Mouse (Mus musculus) spleen, postnatal 36 days (tissue): ENCODE data around the gene Amdhd2.

Experiments
- DNase-seq, 2 experiments: peaks; one replicate each; pipeline ENCODE4 v3.0.0; 2022; ENCODE audit warnings: low spot score in 2 of 2, mixed read lengths in 1 of 2

Gene Amdhd2

DNA sequence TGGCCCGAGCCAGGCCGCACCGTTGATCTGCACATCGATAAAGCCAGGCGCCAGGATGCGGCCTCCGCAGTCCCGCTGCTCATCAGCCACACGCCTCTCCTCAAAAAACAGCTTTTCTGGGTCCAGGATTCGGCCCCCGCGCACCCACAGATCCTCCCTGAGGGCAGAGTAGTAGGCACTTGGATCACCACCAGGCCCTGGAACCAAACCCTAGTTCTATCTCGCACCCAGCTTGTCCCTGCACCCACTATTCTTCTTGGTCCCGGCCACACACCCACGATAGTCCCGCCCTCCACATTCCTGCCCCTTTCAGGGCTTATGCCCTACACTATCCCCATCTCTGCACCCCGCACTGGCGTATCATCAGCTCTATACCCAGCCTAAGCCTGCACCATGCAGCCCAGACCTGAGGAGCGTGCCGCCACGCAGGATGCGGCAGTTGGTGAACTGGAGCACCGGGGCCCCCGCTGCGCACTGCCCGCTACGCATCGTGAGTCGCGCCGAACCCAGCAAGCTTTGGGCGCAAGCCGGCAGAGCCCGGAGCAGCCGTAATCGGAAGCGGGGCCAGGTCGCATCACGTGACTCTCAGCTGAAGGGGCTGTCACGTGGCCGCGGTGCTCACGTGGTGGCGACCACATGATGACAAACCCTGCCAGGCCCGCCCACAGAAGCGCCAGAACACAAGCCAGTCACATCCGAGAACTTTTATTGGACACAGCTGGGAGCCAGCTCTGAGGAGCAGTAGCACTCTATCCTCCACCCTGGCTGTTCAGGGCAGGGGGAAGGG, at the start of gene Amdhd2:
Gene Amdhd2 (minus strand): TSS at position 591 of the 787 bp plus-strand sequence.
- DNase-seq = peak; percentile 91 to 93

GRCm38 (mm10) chr17:24213186-24213585, 49.6 kb upstream of the Amdhd2 start:
- DNase-seq = no peak

- DNase-seq = no peak
These were observed 49.0 kb upstream of the Amdhd2 start for GRCm38 (mm10) chr17:24212441-24213018.

GRCm38 (mm10) chr17:24211631-24212440, 48.3 kb upstream of the Amdhd2 start:
- no peak for DNase-seq

GRCm38 (mm10) chr17:24210591-24210990, 47.0 kb upstream of the Amdhd2 start:
- no peak for DNase-seq

GRCm38 (mm10) chr17:24209916-24210240, 46.3 kb upstream of the Amdhd2 start:
- DNase-seq = no peak

DNA sequence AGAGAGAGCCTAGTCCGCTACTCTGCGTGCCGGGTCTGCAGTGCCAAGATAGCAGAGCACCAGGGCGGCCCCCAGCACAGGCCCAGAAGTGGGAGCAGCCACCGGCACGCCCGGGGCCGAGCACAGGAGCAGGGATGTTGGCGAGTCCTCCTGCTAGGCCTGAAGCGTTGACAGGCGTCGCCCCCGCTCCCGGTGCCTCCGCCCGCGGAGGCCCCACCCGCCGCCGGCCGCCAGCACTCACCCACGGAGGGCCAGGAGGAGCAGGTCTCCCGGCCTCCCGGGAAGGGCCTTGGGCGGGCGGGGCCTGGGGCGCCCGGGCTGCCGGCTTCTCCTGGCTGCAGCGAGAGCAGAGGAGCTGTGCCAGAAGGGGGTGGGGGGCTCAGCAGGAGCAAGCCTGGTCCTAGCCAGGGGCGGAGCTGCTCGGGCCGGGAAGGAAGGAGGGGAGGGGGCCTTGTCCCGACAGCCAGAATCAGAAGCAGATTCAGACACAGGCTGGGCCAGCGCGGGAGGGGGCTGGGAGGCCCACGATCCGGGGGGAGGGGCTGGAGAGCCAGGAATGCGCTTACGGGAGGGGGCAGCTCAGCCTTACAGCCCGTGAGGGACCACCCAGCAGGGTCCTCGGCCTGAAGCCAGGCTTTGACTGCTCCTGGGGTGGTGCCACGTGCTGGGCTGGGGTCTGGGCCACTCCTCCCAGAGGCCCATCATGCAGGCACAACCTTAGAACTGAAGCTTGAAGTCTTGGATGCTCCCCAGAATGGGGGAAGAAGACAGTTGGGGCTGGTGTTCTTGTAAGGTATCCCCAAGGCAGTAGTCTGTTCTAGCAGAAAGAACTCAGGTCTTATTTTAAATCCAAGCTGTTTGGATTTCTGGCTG, 45.7 kb upstream of the Amdhd2 start, which contains the start of gene Ntn3:
Gene Ntn3 (minus strand): TSS at position 489 of the 873 bp plus-strand sequence.
- peak; percentile 55 to 72 for DNase-seq

GRCm38 (mm10) chr17:24208641-24209042, 45.1 kb upstream of the Amdhd2 start:
- no peak for DNase-seq

DNA sequence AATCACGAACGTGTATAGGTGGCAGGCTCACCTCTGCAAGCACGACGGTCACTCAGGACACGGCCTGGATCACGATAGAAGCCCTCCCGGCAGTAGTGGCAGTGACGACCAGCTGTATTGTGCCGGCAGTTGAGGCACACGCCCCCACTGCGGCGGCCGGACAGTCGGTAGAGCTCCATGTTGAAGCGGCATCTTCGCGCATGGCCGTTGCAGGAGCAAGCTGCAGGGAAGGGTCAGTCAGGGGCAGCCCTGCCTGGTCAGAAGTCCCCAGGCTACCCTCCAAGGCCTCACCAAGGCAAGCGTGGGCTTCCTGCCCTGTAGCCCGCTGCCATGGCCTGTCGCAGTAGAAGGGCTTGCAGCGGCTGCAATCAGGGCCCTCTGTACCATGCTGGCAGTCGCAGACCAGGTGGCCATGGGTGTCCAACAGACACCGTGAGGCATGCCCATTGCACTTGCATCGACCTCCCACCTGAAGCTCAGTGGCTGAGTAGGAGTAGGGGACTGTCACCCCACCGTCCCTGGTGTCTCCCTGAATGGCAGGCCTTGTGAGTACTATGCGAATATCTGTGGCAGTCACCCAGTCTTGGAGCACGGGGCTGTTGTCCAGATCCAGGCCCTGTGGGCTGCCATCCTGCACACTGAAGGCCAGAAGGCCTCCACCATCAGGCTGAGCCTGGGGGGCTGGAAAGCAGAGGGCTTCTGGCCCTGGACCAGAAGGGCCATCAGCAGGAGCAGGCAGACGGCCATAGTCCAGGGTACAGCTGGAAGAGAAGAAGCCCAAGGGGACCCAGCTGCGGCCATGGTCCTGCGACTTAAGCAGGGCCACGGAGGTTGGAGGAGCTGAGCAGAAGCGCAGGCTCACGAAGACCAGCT, 44.4 kb upstream of the Amdhd2 start:
- no peak for DNase-seq

- DNase-seq = peak; percentile 47 to 65
These were observed 43.1 kb upstream of the Amdhd2 start for GRCm38 (mm10) chr17:24206451-24207351.

GRCm38 (mm10) chr17:24205908-24206361, 42.4 kb upstream of the Amdhd2 start:
- DNase-seq = peak in 1 of 2 experiments; percentile 40

DNA sequence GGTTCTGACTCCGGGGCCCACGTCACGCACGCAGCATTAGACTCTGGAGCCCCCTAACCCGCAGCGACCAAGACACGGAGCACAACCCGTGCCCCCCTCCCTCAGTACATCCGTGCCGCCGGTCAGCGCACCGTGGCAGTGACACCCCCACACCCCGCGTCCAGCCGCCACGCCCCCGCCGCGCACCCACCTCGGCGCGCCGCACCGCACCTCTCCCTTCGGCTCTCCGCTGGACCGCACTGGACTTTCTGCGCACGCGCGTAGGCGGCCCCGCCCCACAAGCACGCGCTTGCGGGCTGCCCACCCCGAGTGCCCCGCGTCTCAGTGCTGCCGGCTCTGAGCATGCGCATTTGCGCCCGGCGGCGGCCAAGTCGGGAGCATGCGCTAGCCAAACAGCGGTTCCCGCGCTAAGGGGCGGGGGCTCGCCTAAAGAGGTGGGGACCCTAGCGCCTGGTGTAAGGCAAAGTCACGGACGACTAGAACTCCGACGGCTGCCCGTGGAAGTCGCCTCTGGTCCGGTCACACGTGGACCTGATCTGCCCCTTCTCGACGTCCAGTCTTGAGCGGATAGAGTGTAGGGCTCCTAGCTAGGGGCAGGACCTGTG, 41.8 kb upstream of the Amdhd2 start, which contains the start of gene Tbc1d24:
Gene Tbc1d24 (minus strand): TSS at position 279 of the 605 bp plus-strand sequence.
- peak; percentile 84 to 85 for DNase-seq

DNA sequence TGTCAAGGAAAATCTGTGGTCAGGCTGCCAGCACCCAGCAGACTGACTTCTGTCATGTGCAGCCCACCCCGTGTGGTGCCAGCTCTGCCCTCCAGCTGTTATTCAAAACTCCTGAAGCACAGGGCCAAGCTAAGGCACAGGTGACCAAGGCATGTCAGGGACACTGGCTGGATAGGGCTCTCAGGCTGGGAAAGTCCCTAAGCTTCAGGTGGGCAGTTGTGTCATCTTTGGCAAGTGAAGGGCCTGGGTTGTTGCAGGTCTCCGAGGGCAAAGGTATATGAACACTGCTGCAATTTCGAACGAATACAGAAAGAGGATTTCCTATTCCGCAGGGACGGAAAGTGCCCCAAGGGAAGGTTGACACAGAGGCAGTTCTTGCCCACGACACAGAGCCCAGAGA, 41.3 kb upstream of the Amdhd2 start:
- no peak for DNase-seq

- DNase-seq = no peak
These were observed 40.3 kb upstream of the Amdhd2 start for GRCm38 (mm10) chr17:24203611-24204534.

GRCm38 (mm10) chr17:24203068-24203467, 39.5 kb upstream of the Amdhd2 start:
- peak in 1 of 2 experiments; percentile 42 for DNase-seq

- DNase-seq = no peak
These were observed 37.5 kb upstream of the Amdhd2 start for GRCm38 (mm10) chr17:24201092-24201491.

GRCm38 (mm10) chr17:24199741-24200140, 36.2 kb upstream of the Amdhd2 start:
- no peak for DNase-seq

DNA sequence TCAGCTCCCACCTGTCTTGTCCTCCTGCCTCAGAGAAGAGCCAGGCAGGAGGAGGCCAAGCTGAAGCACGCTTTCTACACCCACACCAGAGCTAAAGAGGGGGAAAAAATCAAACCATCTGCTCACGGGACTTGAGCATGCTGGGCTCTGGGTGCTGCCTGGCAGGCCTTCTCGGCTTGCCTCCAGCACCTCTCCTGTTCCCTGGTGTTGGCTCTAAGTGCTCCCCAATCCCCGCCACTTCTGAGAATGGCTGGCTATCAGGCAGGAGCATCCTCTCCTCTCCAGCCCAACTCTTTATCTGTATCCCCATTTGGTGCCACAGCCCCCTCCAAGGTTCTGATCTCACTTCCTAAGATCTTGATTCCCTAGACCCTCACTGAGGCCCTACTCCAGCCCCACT, 35.7 kb upstream of the Amdhd2 start:
- DNase-seq = no peak
